Mouse (Mus musculus): Measurements from ENCODE around the gene Ldlrad1. TPM values are rescaled to one million over a fixed set of nuclear protein-coding genes. Genes with fewer than 3 reads are reported as not detected.

Gene Ldlrad1
- total and polyA plus RNA-seq, 2 experiments from 2014 or later, result not detected

- DNase-seq (ENCODE audit: low spot score), result no peak
- H3K36me3 ChIP-seq (replicated peaks; ENCODE audit: control insufficient read depth, insufficient read depth, low read length), result peaks cover 92% of the 10 kb centered on the region
These were observed 12.5 kb upstream of the Ldlrad1 start for GRCm38 (mm10) chr4:107196454-107196853.

DNA sequence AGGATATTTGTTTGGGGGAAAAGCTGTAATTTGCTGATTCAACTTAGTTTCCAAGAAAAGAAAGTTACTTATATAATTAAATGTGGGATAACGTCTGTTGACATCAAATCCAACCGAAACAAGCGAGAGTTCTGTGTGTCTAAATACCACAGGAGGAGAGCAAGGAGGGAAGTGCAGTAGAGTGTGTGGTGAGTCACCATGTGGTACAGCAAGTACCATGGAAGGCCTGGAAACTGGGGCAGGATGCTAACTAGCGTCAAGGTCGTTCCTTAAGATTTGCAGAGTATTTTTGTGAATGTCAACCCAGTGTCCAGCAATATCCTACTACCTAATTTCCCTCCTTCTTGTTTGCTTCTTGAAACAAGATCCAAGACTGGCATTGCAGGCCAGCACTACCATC, 10.9 kb upstream of the Ldlrad1 start:
- no peak for DNase-seq (ENCODE audit: low spot score)
- no peak for ATAC-seq (ENCODE audit: insufficient read depth, low read depth)
- peaks cover 95% of the 10 kb centered on the region for H3K36me3 ChIP-seq (replicated peaks; ENCODE audit: control insufficient read depth, insufficient read depth, low read length)
- TF ChIP-seq CTCF (IDR thresholded peaks at IDR 0.05; ENCODE audit: low read depth) (no peak), EP300 (IDR thresholded peaks at IDR 0.05; ENCODE audit: low read depth) (no peak)
- no peaks in the 10 kb centered on the region for H3K27me3 ChIP-seq (ENCODE audit: control insufficient read depth, insufficient read depth, low read length)
- H3K4me3 ChIP-seq (ENCODE audit: low read depth, low read length), result no peak overlapping the region
- H3K27ac ChIP-seq (ENCODE audit: low read depth), result no peak overlapping the region
- WGBS, result 89% methylated on average over 5 of the region's 5 CpGs
- no peaks in the 10 kb centered on the region for H3K9me3 ChIP-seq (replicated peaks; ENCODE audit: control insufficient read depth, low read length)
- H3K4me1 ChIP-seq (ENCODE audit: control insufficient read depth, insufficient read depth), result no peaks in the 10 kb centered on the region
- no peak overlapping the region for H3K4me2 ChIP-seq (ENCODE audit: low read depth, low read length)
- H3K9ac ChIP-seq (replicated peaks; ENCODE audit: low read depth, low read length), result no peak overlapping the region

More at GRCm38 (mm10) chr4:107196454-107196853, 12.5 kb upstream of the Ldlrad1 start:
- H3K27me3 ChIP-seq (ENCODE audit: control insufficient read depth, insufficient read depth, low read length), result no peaks in the 10 kb centered on the region
- no peak overlapping the region for H3K4me2 ChIP-seq (ENCODE audit: low read depth, low read length)
- TF ChIP-seq EP300 (IDR thresholded peaks at IDR 0.05; ENCODE audit: low read depth) (no peak), CTCF (IDR thresholded peaks at IDR 0.05; ENCODE audit: low read depth) (no peak)
- H3K9ac ChIP-seq (replicated peaks; ENCODE audit: low read depth, low read length), result no peak overlapping the region
- no peak for ATAC-seq (ENCODE audit: insufficient read depth, low read depth)
- H3K9me3 ChIP-seq (replicated peaks; ENCODE audit: control insufficient read depth, low read length), result no peaks in the 10 kb centered on the region
- H3K4me1 ChIP-seq (ENCODE audit: control insufficient read depth, insufficient read depth), result no peaks in the 10 kb centered on the region
- no peak overlapping the region for H3K4me3 ChIP-seq (ENCODE audit: low read depth, low read length)
- no peak overlapping the region for H3K27ac ChIP-seq (ENCODE audit: low read depth)
- 89% methylated on average over 2 of the region's 2 CpGs for WGBS

DNA sequence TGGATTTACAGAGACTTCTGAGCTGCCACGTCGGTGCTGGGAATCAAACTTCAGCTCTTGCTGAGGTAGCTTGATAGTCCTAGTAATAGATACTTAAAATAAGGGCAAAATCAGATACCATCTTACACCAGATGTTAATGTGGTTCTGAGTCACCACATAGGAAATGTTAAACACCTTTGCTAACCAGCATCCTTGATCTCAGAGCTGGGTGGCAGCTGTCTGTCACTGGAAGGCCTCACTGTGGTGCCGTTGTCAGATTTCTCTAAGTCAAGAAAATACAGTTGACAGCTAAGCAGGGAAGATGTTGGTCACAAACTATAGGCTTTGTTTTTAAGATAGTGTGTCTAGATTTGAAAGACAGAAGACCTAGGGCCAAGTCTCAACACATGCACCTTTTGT, 7.2 kb upstream of the Ldlrad1 start:
- no peak for TF ChIP-seq CTCF (IDR thresholded peaks at IDR 0.05; ENCODE audit: low read depth)
- no peak for TF ChIP-seq EP300 (IDR thresholded peaks at IDR 0.05; ENCODE audit: low read depth)
- no peak for DNase-seq (ENCODE audit: low spot score)
- WGBS, result 92% methylated on average over 3 of the region's 3 CpGs
- Histone ChIP-seq H3K27me3 (ENCODE audit: control insufficient read depth, insufficient read depth, low read length) (no peaks in the 10 kb centered on the region), H3K9me3 (replicated peaks; ENCODE audit: control insufficient read depth, low read length) (no peaks in the 10 kb centered on the region), H3K4me2 (ENCODE audit: low read depth, low read length) (no peak overlapping the region), H3K27ac (ENCODE audit: low read depth) (no peak overlapping the region; the same call in 1 of the 2 replicates), H3K4me1 (ENCODE audit: control insufficient read depth, insufficient read depth) (no peaks in the 10 kb centered on the region), H3K36me3 (replicated peaks; ENCODE audit: control insufficient read depth, insufficient read depth, low read length) (peaks cover 69% of the 10 kb centered on the region), H3K9ac (replicated peaks; ENCODE audit: low read depth, low read length) (no peak overlapping the region), H3K4me3 (ENCODE audit: low read depth, low read length) (no peak overlapping the region)
- no peak for ATAC-seq (ENCODE audit: insufficient read depth, low read depth)

- no peak for DNase-seq (ENCODE audit: low spot score)
- H3K4me1 ChIP-seq (ENCODE audit: control insufficient read depth, insufficient read depth), result no peaks in the 10 kb centered on the region
- ATAC-seq (ENCODE audit: insufficient read depth, low read depth), result no peak
- H3K4me3 ChIP-seq (ENCODE audit: low read depth, low read length), result no peak overlapping the region
- H3K27me3 ChIP-seq (ENCODE audit: control insufficient read depth, insufficient read depth, low read length), result peaks cover 7% of the 10 kb centered on the region; the same call in 1 of the 2 replicates
- no peak overlapping the region for H3K4me2 ChIP-seq (ENCODE audit: low read depth, low read length)
- WGBS, result 84% methylated on average over 7 of the region's 7 CpGs
- no peak overlapping the region for H3K9ac ChIP-seq (replicated peaks; ENCODE audit: low read depth, low read length)
- H3K36me3 ChIP-seq (replicated peaks; ENCODE audit: control insufficient read depth, insufficient read depth, low read length), result peaks cover 64% of the 10 kb centered on the region
- no peaks in the 10 kb centered on the region for H3K9me3 ChIP-seq (replicated peaks; ENCODE audit: control insufficient read depth, low read length)
- TF ChIP-seq CTCF (IDR thresholded peaks at IDR 0.05; ENCODE audit: low read depth), result no peak
- TF ChIP-seq EP300 (IDR thresholded peaks at IDR 0.05; ENCODE audit: low read depth), result no peak
- H3K27ac ChIP-seq (ENCODE audit: low read depth), result no peak overlapping the region
These were observed 6.0 kb upstream of the Ldlrad1 start for GRCm38 (mm10) chr4:107203001-107203400.

DNA sequence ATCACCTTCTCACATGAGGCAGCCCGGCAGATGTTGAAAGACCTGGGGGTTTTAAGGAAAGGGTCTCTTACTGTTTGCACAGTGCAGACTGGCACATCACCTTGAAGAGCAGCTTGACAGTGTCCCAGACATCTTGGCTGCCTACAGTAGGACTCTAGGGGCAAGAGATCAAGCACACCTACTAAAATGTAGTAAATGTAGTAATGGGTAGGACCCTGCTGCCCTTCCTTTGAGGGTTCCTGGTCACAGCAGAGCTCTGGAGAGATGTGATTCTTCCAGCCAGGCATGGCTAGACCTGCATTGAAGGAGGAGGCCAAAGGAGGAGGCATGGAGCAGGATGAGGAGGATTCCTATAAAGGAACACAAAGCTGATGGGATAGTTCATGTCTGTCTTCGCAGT, 2.0 kb upstream of the Ldlrad1 start:
- Histone ChIP-seq H3K4me2 (ENCODE audit: low read depth, low read length) (no peak overlapping the region), H3K36me3 (replicated peaks; ENCODE audit: control insufficient read depth, insufficient read depth, low read length) (peaks cover 26% of the 10 kb centered on the region), H3K27me3 (ENCODE audit: control insufficient read depth, insufficient read depth, low read length) (peaks cover 23% of the 10 kb centered on the region; the same call in 1 of the 2 replicates), H3K27ac (ENCODE audit: low read depth) (no peak overlapping the region), H3K9me3 (replicated peaks; ENCODE audit: control insufficient read depth, low read length) (no peaks in the 10 kb centered on the region), H3K4me3 (ENCODE audit: low read depth, low read length) (no peak overlapping the region), H3K9ac (replicated peaks; ENCODE audit: low read depth, low read length) (no peak overlapping the region), H3K4me1 (ENCODE audit: control insufficient read depth, insufficient read depth) (no peaks in the 10 kb centered on the region)
- ATAC-seq (ENCODE audit: insufficient read depth, low read depth) (no peak), DNase-seq (ENCODE audit: low spot score) (no peak)
- WGBS, result 96% methylated on average over 2 of the region's 2 CpGs
- TF ChIP-seq EP300 (IDR thresholded peaks at IDR 0.05; ENCODE audit: low read depth), result no peak
- TF ChIP-seq CTCF (IDR thresholded peaks at IDR 0.05; ENCODE audit: low read depth), result no peak

DNA sequence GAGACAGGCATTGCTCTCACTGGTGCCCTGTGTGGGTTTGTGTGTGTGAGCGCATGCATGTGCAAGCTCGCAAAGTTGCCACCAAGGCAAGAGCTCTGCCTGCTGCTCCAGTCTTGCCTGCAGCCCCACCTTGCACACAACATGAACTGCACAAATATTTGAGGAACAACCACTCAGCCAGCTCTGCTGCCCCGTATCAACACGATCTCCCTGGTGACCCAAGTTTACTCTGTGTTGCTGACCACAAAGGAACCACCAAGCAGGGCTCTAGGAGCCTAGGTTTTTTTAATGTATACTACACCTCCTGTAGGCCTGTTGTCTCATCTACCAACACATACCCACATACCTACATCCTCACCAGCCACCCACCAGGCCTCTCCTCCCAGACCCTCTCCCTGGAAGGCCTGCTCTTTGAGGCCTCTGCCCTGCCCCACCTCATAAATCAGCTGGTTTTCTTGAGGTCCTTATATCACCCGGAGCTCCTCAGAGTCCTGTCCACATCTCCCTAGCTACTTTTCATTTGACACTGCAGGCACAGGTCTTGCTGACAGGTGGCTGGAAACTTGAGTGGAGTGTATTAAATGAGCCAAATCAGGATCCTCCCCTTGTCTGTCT, 1.6 kb downstream of the Ldlrad1 start:
- 72% methylated on average over 5 of the region's 5 CpGs for WGBS
- no peak overlapping the region for H3K27ac ChIP-seq (ENCODE audit: low read depth)
- DNase-seq (ENCODE audit: low spot score), result no peak
- no peak overlapping the region for H3K9ac ChIP-seq (replicated peaks; ENCODE audit: low read depth, low read length)
- ATAC-seq (ENCODE audit: insufficient read depth, low read depth), result no peak
- H3K27me3 ChIP-seq (ENCODE audit: control insufficient read depth, insufficient read depth, low read length), result peaks cover 58% of the 10 kb centered on the region
- 0 out of 2 replicates have a peak, but pooled peaks cover 15% of the 10 kb centered on the region for H3K36me3 ChIP-seq (replicated peaks; ENCODE audit: control insufficient read depth, insufficient read depth, low read length)
- no peak overlapping the region for H3K4me3 ChIP-seq (ENCODE audit: low read depth, low read length)
- no peaks in the 10 kb centered on the region for H3K4me1 ChIP-seq (ENCODE audit: control insufficient read depth, insufficient read depth)
- TF ChIP-seq EP300 (IDR thresholded peaks at IDR 0.05; ENCODE audit: low read depth) (no peak), CTCF (IDR thresholded peaks at IDR 0.05; ENCODE audit: low read depth) (no peak)
- no peak overlapping the region for H3K4me2 ChIP-seq (ENCODE audit: low read depth, low read length)
- H3K9me3 ChIP-seq (replicated peaks; ENCODE audit: control insufficient read depth, low read length), result no peaks in the 10 kb centered on the region
